Mouse (Mus musculus) forebrain, embryonic 13.5 days (tissue): ENCODE results near the gene Pbld2. TPM values are rescaled to one million over a fixed set of nuclear protein-coding genes. Genes with fewer than 3 reads are reported as not detected.

Experiments used
- ATAC-seq: fragments of 200-750 bp; cut with Nextera tagmentation; 2 replicates; pipeline ENCODE4 v1.8.0; 2017
- H3K27ac ChIP-seq: fragments of 300-500 bp; sonication (generic); 2 replicates; pipeline ENCODE4 v1.5.1; 2015; ENCODE audit warnings: inconsistent platforms, mild to moderate bottlenecking, moderate library complexity
- H3K27me3 ChIP-seq: fragments of 300-500 bp; sonication (generic); 2 replicates; pipeline ENCODE4 v1.6.1; 2015; ENCODE audit warnings: mild to moderate bottlenecking, inconsistent platforms
- H3K36me3 ChIP-seq: fragments of 300-500 bp; sonication (generic); 2 replicates; pipeline ENCODE4 v1.6.1; 2015; ENCODE audit warnings: mild to moderate bottlenecking, inconsistent platforms; ENCODE audit not compliant: poor library complexity, severe bottlenecking
- H3K4me1 ChIP-seq: fragments of 300-500 bp; sonication (generic); 2 replicates; pipeline ENCODE4 v1.6.1; 2015; ENCODE audit warnings: inconsistent platforms
- H3K4me2 ChIP-seq: fragments of 300-500 bp; sonication (generic); 2 replicates; pipeline ENCODE4 v1.6.1; 2015; ENCODE audit warnings: inconsistent platforms, mild to moderate bottlenecking, moderate library complexity
- H3K4me3 ChIP-seq: fragments of 300-500 bp; sonication (generic); 2 replicates; pipeline ENCODE4 v1.5.1; 2015; ENCODE audit warnings: mild to moderate bottlenecking, inconsistent platforms
- H3K9ac ChIP-seq: fragments of 300-500 bp; sonication (generic); 2 replicates; pipeline ENCODE4 v1.6.1; 2015; ENCODE audit warnings: mild to moderate bottlenecking, inconsistent platforms
- H3K9me3 ChIP-seq: fragments of 300-500 bp; sonication (generic); replicated peaks from 2 replicates; pipeline ENCODE4 v1.6.1; 2016; ENCODE audit warnings: inconsistent platforms
- WGBS: fragments of 180-500 bp; shearing (Covaris S2); methylation state at CpG from one replicate; pipeline ENCODE4 v1.1.7; 2015; 5-methylcytosine and 5-hydroxymethylcytosine counted together
- polyA plus RNA-seq: library from polyadenylated mRNA; unstranded; fragments of >200 nt; fragmentation: Nextera tagmentation; extraction: Ambion mirVana; gene quantifications from 2 replicates; pipeline ENCODE4 v1.2.1, GENCODE M21; 2015

The Pbld2 gene
- polyA plus RNA-seq, 1 experiment from 2014 or later, result 0.83 TPM

- Histone ChIP-seq H3K36me3 (peaks cover 94% of the 10 kb centered on the region), H3K9ac (no peak overlapping the region), H3K27me3 (no peaks in the 10 kb centered on the region), H3K4me1 (no peaks in the 10 kb centered on the region), H3K27ac (no peak overlapping the region), H3K4me3 (no peak overlapping the region), H3K9me3 (no peaks in the 10 kb centered on the region), H3K4me2 (no peak overlapping the region)
- 83% methylated on average over 4 of the region's 4 CpGs for WGBS
- ATAC-seq, result peak; percentile 20
Observed at GRCm38 (mm10) chr10:63010268-63010667, 13.8 kb upstream of the Pbld2 start.

DNA sequence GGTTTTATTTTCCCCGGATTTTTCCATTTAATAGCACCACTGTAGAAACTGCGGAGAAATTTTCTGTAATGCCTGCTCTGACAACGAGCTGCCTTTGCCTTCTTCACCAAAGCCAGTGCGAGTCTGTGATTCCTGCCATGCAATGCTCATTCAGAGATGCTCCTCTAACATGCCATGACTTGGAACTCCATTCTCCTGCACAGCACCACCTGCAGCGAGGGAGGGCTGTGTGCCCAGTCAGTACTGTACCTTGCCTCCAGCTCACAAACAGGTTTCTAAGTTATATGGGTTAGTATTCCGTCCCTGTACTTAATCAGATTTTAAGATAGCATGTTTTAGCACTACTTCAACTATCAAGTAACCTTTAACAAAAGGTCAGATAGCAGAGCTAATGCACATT is 12.6 kb upstream of the Pbld2 start:
- no peaks in the 10 kb centered on the region for H3K9me3 ChIP-seq
- no peaks in the 10 kb centered on the region for H3K27me3 ChIP-seq
- ATAC-seq, result no peak
- no peak overlapping the region for H3K4me2 ChIP-seq
- peaks cover 95% of the 10 kb centered on the region for H3K36me3 ChIP-seq
- no peak overlapping the region for H3K9ac ChIP-seq
- no peak overlapping the region for H3K27ac ChIP-seq
- WGBS, result 90% methylated on average over 6 of the region's 6 CpGs
- H3K4me3 ChIP-seq, result no peak overlapping the region
- H3K4me1 ChIP-seq, result no peaks in the 10 kb centered on the region

DNA sequence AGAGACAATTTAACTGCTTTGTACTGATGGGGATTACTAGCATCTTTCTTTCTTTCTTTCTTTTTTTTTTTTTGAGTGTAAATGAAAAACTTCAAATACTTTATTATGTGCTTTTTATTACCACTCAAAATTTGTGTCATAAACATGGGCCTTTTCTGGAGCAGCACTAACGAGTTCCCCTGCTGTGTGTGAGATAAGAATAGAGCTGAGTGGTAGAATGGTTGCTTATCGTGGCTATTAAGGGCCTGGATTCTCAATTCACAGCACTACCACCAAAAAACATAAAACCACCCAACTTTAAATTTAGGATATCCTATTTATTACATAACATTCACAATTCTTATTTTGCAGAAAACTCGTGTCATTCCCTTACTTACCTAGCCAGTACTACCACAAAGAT is 10.6 kb upstream of the Pbld2 start:
- WGBS, result 57% methylated on average over 3 of the region's 3 CpGs
- Histone ChIP-seq H3K4me3 (no peak overlapping the region), H3K9me3 (no peaks in the 10 kb centered on the region), H3K36me3 (peaks cover 90% of the 10 kb centered on the region), H3K4me2 (no peak overlapping the region), H3K27me3 (no peaks in the 10 kb centered on the region), H3K27ac (no peak overlapping the region), H3K4me1 (peaks cover 4% of the 10 kb centered on the region), H3K9ac (no peak overlapping the region)
- ATAC-seq, result no peak

DNA sequence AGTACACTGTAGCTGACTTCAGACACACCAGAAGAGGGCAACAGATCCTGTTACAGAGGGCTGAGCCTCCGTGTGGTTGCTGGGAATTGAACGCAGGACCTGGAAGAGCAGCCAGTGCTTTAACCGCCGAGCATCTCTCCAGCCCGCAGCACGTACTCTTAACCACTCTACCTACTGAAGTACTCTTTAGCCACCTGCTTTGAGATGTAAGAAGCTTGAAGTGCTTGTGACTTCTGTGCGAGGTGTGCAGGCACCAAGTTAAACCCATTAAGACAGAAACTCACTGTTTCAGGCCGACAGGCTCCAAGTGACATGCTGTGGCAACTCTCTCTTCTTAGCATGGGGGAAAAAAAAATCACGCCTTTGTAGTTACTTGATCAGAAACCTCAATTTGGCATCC is 9.9 kb upstream of the Pbld2 start:
- 80% methylated on average over 9 of the region's 9 CpGs for WGBS
- H3K4me1 ChIP-seq, result peaks cover 10% of the 10 kb centered on the region
- no peaks in the 10 kb centered on the region for H3K27me3 ChIP-seq
- no peak overlapping the region for H3K27ac ChIP-seq
- H3K9me3 ChIP-seq, result no peaks in the 10 kb centered on the region
- no peak overlapping the region for H3K9ac ChIP-seq
- no peak overlapping the region for H3K4me2 ChIP-seq
- no peak overlapping the region for H3K4me3 ChIP-seq
- H3K36me3 ChIP-seq, result peaks cover 86% of the 10 kb centered on the region
- no peak for ATAC-seq

- Histone ChIP-seq H3K27ac (no peak overlapping the region), H3K9ac (no peak overlapping the region; the same call in 1 of the 2 replicates), H3K9me3 (no peaks in the 10 kb centered on the region), H3K27me3 (no peaks in the 10 kb centered on the region), H3K4me3 (no peak overlapping the region), H3K4me2 (peak overlapping the region; percentile 10; the same call in 1 of the 2 replicates), H3K4me1 (peaks cover 37% of the 10 kb centered on the region), H3K36me3 (peaks cover 37% of the 10 kb centered on the region)
- WGBS, result 78% methylated on average over 6 of the region's 6 CpGs
- no peak for ATAC-seq
Observed at GRCm38 (mm10) chr10:63019304-63019703, 4.8 kb upstream of the Pbld2 start.

GRCm38 (mm10) chr10:63021702-63022101 is 2.4 kb upstream of the Pbld2 start:
- Histone ChIP-seq H3K9ac (peak overlapping the region; percentile 99), H3K4me3 (peak overlapping the region; percentile 70), H3K36me3 (peaks cover 13% of the 10 kb centered on the region), H3K4me1 (peaks cover 59% of the 10 kb centered on the region), H3K27me3 (no peaks in the 10 kb centered on the region), H3K4me2 (peak overlapping the region; percentile 71), H3K27ac (no peak overlapping the region), H3K9me3 (no peaks in the 10 kb centered on the region)
- 37% methylated on average over 4 of the region's 4 CpGs for WGBS
- no peak for ATAC-seq

GRCm38 (mm10) chr10:63022541-63023120 is 1.5 kb upstream of the Pbld2 start:
- Histone ChIP-seq H3K4me3 (peak overlapping the region; percentile 70), H3K9me3 (no peaks in the 10 kb centered on the region), H3K27me3 (no peaks in the 10 kb centered on the region), H3K36me3 (peaks cover 4% of the 10 kb centered on the region; the same call in 1 of the 2 replicates), H3K9ac (peak overlapping the region; percentile 99), H3K4me2 (peak overlapping the region; percentile 71), H3K4me1 (peaks cover 68% of the 10 kb centered on the region), H3K27ac (peak overlapping the region; percentile 100)
- no peak for ATAC-seq
- under 1% methylated on average over 27 of the region's 27 CpGs for WGBS

- peak; percentile 36 for ATAC-seq
- H3K27me3 ChIP-seq, result no peaks in the 10 kb centered on the region
- no peaks in the 10 kb centered on the region for H3K36me3 ChIP-seq
- peak overlapping the region; percentile 70 for H3K4me3 ChIP-seq
- H3K4me2 ChIP-seq, result peak overlapping the region; percentile 71
- peak overlapping the region; percentile 100 for H3K27ac ChIP-seq
- peak overlapping the region; percentile 99 for H3K9ac ChIP-seq
- peaks cover 64% of the 10 kb centered on the region for H3K4me1 ChIP-seq
- under 1% methylated on average over 64 of the region's 68 CpGs for WGBS
- H3K9me3 ChIP-seq, result no peaks in the 10 kb centered on the region
Observed at GRCm38 (mm10) chr10:63023121-63023748, 880 bp upstream of the Pbld2 start.

GRCm38 (mm10) chr10:63024580-63024910 is 430 bp downstream of the Pbld2 start:
- peaks cover 56% of the 10 kb centered on the region for H3K4me1 ChIP-seq
- H3K4me2 ChIP-seq, result peak overlapping the region; percentile 71
- no peaks in the 10 kb centered on the region for H3K27me3 ChIP-seq
- peak; percentile 17 for ATAC-seq
- H3K9me3 ChIP-seq, result no peaks in the 10 kb centered on the region
- H3K36me3 ChIP-seq, result no peaks in the 10 kb centered on the region
- H3K9ac ChIP-seq, result peak overlapping the region; percentile 99
- H3K27ac ChIP-seq, result peak overlapping the region; percentile 100
- WGBS, result 0% methylated on average over 8 of the region's 8 CpGs
- peak overlapping the region; percentile 70 for H3K4me3 ChIP-seq

DNA sequence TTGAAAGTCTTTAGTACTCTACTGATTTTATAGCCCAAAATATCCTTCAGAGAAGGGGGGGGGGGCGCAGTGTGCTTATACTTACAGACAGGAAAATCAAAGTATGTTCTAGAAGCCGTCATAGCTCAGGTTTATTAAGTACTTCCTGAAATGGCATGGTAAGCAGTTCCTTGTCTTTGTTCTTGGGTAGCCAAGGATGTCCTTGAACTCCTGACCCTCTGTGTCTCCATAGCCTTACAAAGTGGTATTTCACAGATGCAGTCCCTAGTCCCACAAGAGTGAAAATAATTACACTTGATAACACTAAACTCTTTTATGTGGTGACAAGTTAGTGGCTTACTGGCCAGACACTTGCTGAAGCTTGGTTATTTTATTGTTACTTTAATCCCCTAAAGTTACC is 901 bp downstream of the Pbld2 start:
- H3K4me2 ChIP-seq, result peak overlapping the region; percentile 71
- H3K4me1 ChIP-seq, result peaks cover 53% of the 10 kb centered on the region
- no peaks in the 10 kb centered on the region for H3K27me3 ChIP-seq
- peak overlapping the region; percentile 100 for H3K27ac ChIP-seq
- no peak for ATAC-seq
- H3K9ac ChIP-seq, result peak overlapping the region; percentile 99
- no peaks in the 10 kb centered on the region for H3K36me3 ChIP-seq
- 14% methylated on average over 2 of the region's 2 CpGs for WGBS
- H3K4me3 ChIP-seq, result peak overlapping the region; percentile 70
- H3K9me3 ChIP-seq, result no peaks in the 10 kb centered on the region

DNA sequence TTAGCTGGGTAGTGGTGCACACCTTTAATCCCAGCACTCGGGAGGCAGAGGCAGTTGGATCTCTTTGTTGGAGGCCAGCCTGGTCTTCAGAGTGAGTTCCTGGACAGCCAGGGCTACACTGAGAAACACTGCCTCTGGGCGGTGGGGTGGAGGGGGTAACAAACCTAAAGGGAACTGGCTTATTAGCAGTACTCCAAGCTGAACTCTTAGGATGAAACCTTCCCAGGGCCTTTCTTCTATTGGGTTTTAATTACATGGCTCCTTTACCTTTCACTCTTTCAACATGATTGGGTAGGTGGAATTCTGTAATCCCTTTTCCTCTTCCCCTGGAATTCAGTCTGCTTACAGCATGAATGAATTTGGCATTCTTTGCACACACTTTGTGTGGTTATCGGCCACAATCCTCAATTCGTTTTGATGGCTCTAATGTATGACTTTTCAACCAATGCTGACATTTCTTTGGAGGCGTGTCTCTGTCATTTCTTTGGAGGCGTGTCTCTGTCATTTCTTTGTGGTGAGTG is 1.4 kb downstream of the Pbld2 start:
- Histone ChIP-seq H3K4me1 (peaks cover 48% of the 10 kb centered on the region), H3K4me2 (peak overlapping the region; percentile 71), H3K27ac (peak overlapping the region; percentile 100), H3K4me3 (peak overlapping the region; percentile 70), H3K9me3 (no peaks in the 10 kb centered on the region), H3K9ac (peak overlapping the region; percentile 43), H3K36me3 (no peaks in the 10 kb centered on the region), H3K27me3 (no peaks in the 10 kb centered on the region)
- no peak for ATAC-seq
- WGBS, result 2% methylated on average over 6 of the region's 6 CpGs

DNA sequence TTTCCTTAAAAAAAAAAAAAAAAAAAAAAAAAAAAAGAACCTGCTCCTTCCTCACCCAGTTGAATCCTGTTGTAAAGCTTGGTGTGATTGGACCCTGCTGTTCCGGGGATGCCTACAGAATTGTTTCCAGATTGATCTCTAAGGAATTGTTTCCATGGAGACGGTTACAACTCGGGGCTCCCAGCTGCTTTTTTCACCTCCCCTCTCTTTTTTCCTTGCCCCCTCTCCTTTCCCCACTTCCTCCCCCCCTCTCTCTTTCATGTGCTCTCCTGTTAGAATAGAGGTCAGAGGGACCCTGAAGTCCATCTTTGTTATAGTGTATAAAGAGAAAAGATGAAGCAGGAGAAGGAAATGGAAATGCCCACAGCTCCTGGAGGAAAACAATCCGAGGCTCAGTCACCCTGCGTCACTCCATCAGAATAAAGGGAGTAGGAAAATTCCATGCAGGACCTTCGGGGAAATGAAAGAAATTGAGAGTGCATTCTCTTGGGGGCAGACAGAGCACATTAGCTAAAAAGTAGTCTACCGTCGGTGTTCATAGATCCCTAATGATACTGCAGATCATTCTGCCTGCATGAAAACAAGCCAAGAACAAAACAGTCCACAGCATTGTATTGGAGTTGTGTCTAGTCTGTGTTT is 2.2 kb downstream of the Pbld2 start:
- H3K27me3 ChIP-seq, result no peaks in the 10 kb centered on the region
- no peak for ATAC-seq
- H3K27ac ChIP-seq, result peak overlapping the region; percentile 100
- peak overlapping the region; percentile 71 for H3K4me2 ChIP-seq
- H3K36me3 ChIP-seq, result no peaks in the 10 kb centered on the region
- H3K4me3 ChIP-seq, result peak overlapping the region; percentile 24; the same call in 1 of the 2 replicates
- 3% methylated on average over 8 of the region's 8 CpGs for WGBS
- H3K9ac ChIP-seq, result peak overlapping the region; percentile 38
- no peaks in the 10 kb centered on the region for H3K9me3 ChIP-seq
- H3K4me1 ChIP-seq, result peaks cover 40% of the 10 kb centered on the region
